Mouse (Mus musculus): Measurements from ENCODE around the gene Pde1c.

DNA sequence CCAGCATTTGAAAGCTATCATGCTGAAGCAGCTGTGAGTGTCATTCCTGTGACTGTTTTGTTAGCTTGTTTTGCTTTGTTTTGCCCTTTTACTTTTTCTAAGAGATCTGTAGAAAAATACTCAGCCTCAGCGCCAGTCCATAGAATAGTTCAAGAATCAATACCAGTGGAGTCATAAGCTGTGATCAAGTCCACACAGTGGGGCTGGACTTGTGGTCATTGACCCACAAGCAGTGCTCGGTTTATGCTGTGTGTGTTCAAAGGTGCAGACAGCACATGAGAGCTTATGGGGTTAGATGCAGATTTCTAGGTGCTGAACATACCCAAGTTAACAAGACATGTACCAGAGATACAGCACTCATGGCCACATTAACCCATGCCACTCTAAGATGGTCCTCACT, 396.7 kb downstream of the Pde1c start:
- TF ChIP-seq CTCF (IDR thresholded peaks at IDR 0.05), result no peak
- no peak for TF ChIP-seq POLR2A (IDR thresholded peaks at IDR 0.05; ENCODE audit: insufficient read depth, low read depth, low read length)

Data from heart, adult 2 months (tissue).